Mouse (Mus musculus): ENCODE data around the gene Lpin1.

GRCm38 (mm10) chr12:16614556-16614955 lies 3.8 kb upstream of the Lpin1 start:
- TF ChIP-seq CTCF (IDR thresholded peaks at IDR 0.05; ENCODE audit: borderline replicate concordance, insufficient read depth, low read depth, low read length) (no peak), POLR2A (IDR thresholded peaks at IDR 0.05; ENCODE audit: borderline replicate concordance, insufficient read depth, low read length) (no peak)

All from cerebellum, adult 2 months (tissue).